Mouse (Mus musculus) kidney, embryonic 16.5 days (tissue): Measurements from ENCODE around the gene Dstn. TPM values are rescaled to one million over a fixed set of nuclear protein-coding genes. Genes with fewer than 3 reads are reported as not detected.

Experiments used
- ATAC-seq: fragments of 200-750 bp; cut with Nextera tagmentation; 2 replicates; pipeline ENCODE4 v1.8.0; 2017; ENCODE audit warnings: moderate TSS enrichment; ENCODE audit not compliant: low FRiP score, low TSS enrichment
- H3K27ac ChIP-seq: fragments of 300-500 bp; sonication (generic); 2 replicates; pipeline ENCODE4 v1.5.1; 2014; ENCODE audit warnings: low read length
- H3K27me3 ChIP-seq: fragments of 300-500 bp; sonication (generic); 2 replicates; pipeline ENCODE4 v1.6.1; 2014; ENCODE audit warnings: low read length, control low read depth, mixed read lengths; ENCODE audit not compliant: insufficient read depth
- H3K36me3 ChIP-seq: fragments of 300-500 bp; sonication (generic); 2 replicates; pipeline ENCODE4 v1.6.1; 2014; ENCODE audit warnings: low read length, control low read depth, mixed read lengths; ENCODE audit not compliant: insufficient read depth
- H3K4me1 ChIP-seq: fragments of 300-500 bp; sonication (generic); 2 replicates; pipeline ENCODE4 v1.6.1; 2014; ENCODE audit warnings: low read length, control low read depth, mixed read lengths; ENCODE audit not compliant: insufficient read depth
- H3K4me2 ChIP-seq: fragments of 300-500 bp; sonication (generic); replicated peaks from 2 replicates; pipeline ENCODE4 v1.6.1; 2014; ENCODE audit warnings: low read depth, low read length
- H3K4me3 ChIP-seq: fragments of 300-500 bp; sonication (generic); 2 replicates; pipeline ENCODE4 v1.5.1; 2014; ENCODE audit warnings: mild to moderate bottlenecking, low read length
- H3K9ac ChIP-seq: fragments of 300-500 bp; sonication (generic); replicated peaks from 2 replicates; pipeline ENCODE4 v1.6.1; 2014; ENCODE audit warnings: low read length
- H3K9me3 ChIP-seq: fragments of 300-500 bp; sonication (generic); 2 replicates; pipeline ENCODE4 v1.6.1; 2016; ENCODE audit warnings: low read length, control low read depth
- WGBS: fragments of 180-500 bp; shearing (Covaris S2); extraction: QIAGEN DNeasy Blood & Tissue Kit; methylation state at CpG from one replicate; pipeline ENCODE4 v1.1.7; 2014; 5-methylcytosine and 5-hydroxymethylcytosine counted together
- polyA plus RNA-seq: library from polyadenylated mRNA; unstranded; fragments of >200 nt; fragmentation: Nextera tagmentation; extraction: Ambion mirVana; gene quantifications from 2 replicates; pipeline ENCODE4 v1.2.1, GENCODE M21; 2015

The Dstn gene
- polyA plus RNA-seq = 437 and 471 TPM in 2 replicates

GRCm38 (mm10) chr2:143914760-143915599 lies at the start of gene Dstn:
Gene Dstn, plus strand, starts transcription at chr2:143915320.
- H3K4me1 ChIP-seq = peaks cover 29% of the 10 kb centered on the region
- H3K4me2 ChIP-seq = peak within 1 kb of the TSS; percentile 75
- H3K4me3 ChIP-seq = peak within 1 kb of the TSS; percentile 90
- no peaks in the 10 kb centered on the region for H3K9me3 ChIP-seq
- H3K36me3 ChIP-seq = no peaks in the 10 kb centered on the region
- WGBS = under 1% methylated on average over 71 of the region's 71 CpGs
- H3K9ac ChIP-seq = peak within 1 kb of the TSS; percentile 95
- peak within 1 kb of the TSS; percentile 100 for H3K27ac ChIP-seq
- no peaks in the 10 kb centered on the region for H3K27me3 ChIP-seq
- peak; percentile 99 for ATAC-seq

- H3K4me1 ChIP-seq = peaks cover 22% of the 10 kb centered on the region
- peak overlapping the region; percentile 31; the same call in 1 of the 2 replicates for H3K4me2 ChIP-seq
- ATAC-seq = peak; percentile 77
- WGBS = 6% methylated on average over 6 of the region's 6 CpGs
- no peak overlapping the region for H3K27ac ChIP-seq
- H3K27me3 ChIP-seq = no peaks in the 10 kb centered on the region
- H3K36me3 ChIP-seq = no peaks in the 10 kb centered on the region
- 0 out of 2 replicates have a peak overlapping the region, but pooled peaks have one; percentile 48 for H3K9ac ChIP-seq
- H3K9me3 ChIP-seq = no peaks in the 10 kb centered on the region
- H3K4me3 ChIP-seq = no peak overlapping the region
Measured at GRCm38 (mm10) chr2:143867326-143867725, 47.8 kb upstream of the Dstn start.

GRCm38 (mm10) chr2:143870936-143871688 lies 44.0 kb upstream of the Dstn start:
- no peaks in the 10 kb centered on the region for H3K9me3 ChIP-seq
- no peaks in the 10 kb centered on the region for H3K36me3 ChIP-seq
- H3K27me3 ChIP-seq = no peaks in the 10 kb centered on the region
- no peak overlapping the region for H3K4me2 ChIP-seq
- peak; percentile 73; the same call in 1 of the 2 replicates for ATAC-seq
- H3K4me3 ChIP-seq = no peak overlapping the region
- H3K9ac ChIP-seq = no peak overlapping the region
- WGBS = 53% methylated on average over 10 of the region's 10 CpGs
- peaks cover 13% of the 10 kb centered on the region for H3K4me1 ChIP-seq
- H3K27ac ChIP-seq = peak overlapping the region; percentile 1

GRCm38 (mm10) chr2:143876026-143876425 lies 39.1 kb upstream of the Dstn start:
- no peak for ATAC-seq
- Histone ChIP-seq H3K36me3 (no peaks in the 10 kb centered on the region), H3K4me3 (no peak overlapping the region), H3K4me1 (peaks cover 16% of the 10 kb centered on the region), H3K9me3 (no peaks in the 10 kb centered on the region), H3K4me2 (no peak overlapping the region), H3K27ac (peak overlapping the region; percentile 61), H3K27me3 (no peaks in the 10 kb centered on the region), H3K9ac (no peak overlapping the region)
- WGBS = 29% methylated on average over 1 of the region's 1 CpGs

GRCm38 (mm10) chr2:143876929-143877632 lies 38.0 kb upstream of the Dstn start:
- H3K4me3 ChIP-seq = no peak overlapping the region
- peak; percentile 61 for ATAC-seq
- no peak overlapping the region; the same call in 1 of the 2 replicates for H3K27ac ChIP-seq
- H3K36me3 ChIP-seq = no peaks in the 10 kb centered on the region
- H3K27me3 ChIP-seq = no peaks in the 10 kb centered on the region
- no peak overlapping the region for H3K9ac ChIP-seq
- H3K9me3 ChIP-seq = no peaks in the 10 kb centered on the region
- peaks cover 15% of the 10 kb centered on the region for H3K4me1 ChIP-seq
- WGBS = 36% methylated on average over 4 of the region's 4 CpGs
- H3K4me2 ChIP-seq = no peak overlapping the region

GRCm38 (mm10) chr2:143879311-143879710 lies 35.8 kb upstream of the Dstn start:
- no peaks in the 10 kb centered on the region for H3K36me3 ChIP-seq
- no peak overlapping the region for H3K27ac ChIP-seq
- no peak overlapping the region for H3K4me3 ChIP-seq
- no peak for ATAC-seq
- WGBS = 87% methylated on average over 6 of the region's 6 CpGs
- H3K4me2 ChIP-seq = no peak overlapping the region
- H3K4me1 ChIP-seq = peaks cover 15% of the 10 kb centered on the region
- H3K27me3 ChIP-seq = no peaks in the 10 kb centered on the region
- H3K9me3 ChIP-seq = no peaks in the 10 kb centered on the region
- no peak overlapping the region for H3K9ac ChIP-seq

GRCm38 (mm10) chr2:143882002-143882401 lies 33.1 kb upstream of the Dstn start:
- Histone ChIP-seq H3K27ac (no peak overlapping the region), H3K9me3 (no peaks in the 10 kb centered on the region), H3K4me3 (no peak overlapping the region), H3K9ac (no peak overlapping the region), H3K4me1 (peaks cover 6% of the 10 kb centered on the region), H3K27me3 (no peaks in the 10 kb centered on the region), H3K36me3 (no peaks in the 10 kb centered on the region), H3K4me2 (no peak overlapping the region)
- WGBS = 91% methylated on average over 4 of the region's 4 CpGs
- no peak for ATAC-seq

- WGBS = 81% methylated on average over 10 of the region's 10 CpGs
- Histone ChIP-seq H3K27me3 (no peaks in the 10 kb centered on the region), H3K36me3 (no peaks in the 10 kb centered on the region), H3K4me2 (no peak overlapping the region), H3K9ac (no peak overlapping the region), H3K27ac (no peak overlapping the region), H3K4me3 (no peak overlapping the region), H3K9me3 (no peaks in the 10 kb centered on the region), H3K4me1 (no peaks in the 10 kb centered on the region)
- no peak for ATAC-seq
Measured at GRCm38 (mm10) chr2:143882606-143883288, 32.4 kb upstream of the Dstn start.
